Mouse (Mus musculus) hindbrain, postnatal 0 days (tissue): ENCODE data around the gene Gm42688. TPM values are rescaled to one million over a fixed set of nuclear protein-coding genes. Genes with fewer than 3 reads are reported as not detected.
"Not testable (repeated sequence)": the region's sequence is repeated elsewhere in the genome, so short reads cannot be mapped to it uniquely, and the experiment has no call there.

Experiments used
- ATAC-seq: fragments of 200-750 bp; cut with Nextera tagmentation; 2 replicates; pipeline ENCODE4 v1.8.0; 2017; ENCODE audit warnings: mild to moderate bottlenecking, moderate TSS enrichment, moderate library complexity
- DNase-seq: peaks from one replicate; pipeline ENCODE4 v3.0.0-alpha.2; 2015; ENCODE audit warnings: low spot score
- H3K27ac ChIP-seq: fragments of 300-500 bp; sonication (generic); 2 replicates; pipeline ENCODE4 v1.5.1; 2014; ENCODE audit warnings: mild to moderate bottlenecking
- H3K27me3 ChIP-seq: fragments of 300-500 bp; sonication (generic); 2 replicates; pipeline ENCODE4 v1.6.1; 2014; ENCODE audit warnings: low read length, mixed read lengths; ENCODE audit not compliant: insufficient read depth
- H3K36me3 ChIP-seq: fragments of 300-500 bp; sonication (generic); 2 replicates; pipeline ENCODE4 v1.6.1; 2014; ENCODE audit warnings: low read length, mixed read lengths; ENCODE audit not compliant: insufficient read depth
- H3K4me1 ChIP-seq: fragments of 300-500 bp; sonication (generic); 2 replicates; pipeline ENCODE4 v1.6.1; 2014; ENCODE audit warnings: antibody characterized with exemption, low read length, mixed read lengths; ENCODE audit not compliant: insufficient read depth
- H3K4me2 ChIP-seq: fragments of 300-500 bp; sonication (generic); 2 replicates; pipeline ENCODE4 v1.6.1; 2014; ENCODE audit warnings: low read depth, mild to moderate bottlenecking, low read length, moderate library complexity, mixed read lengths
- H3K4me3 ChIP-seq: fragments of 300-500 bp; sonication (generic); 2 replicates; pipeline ENCODE4 v1.5.1; 2014; ENCODE audit warnings: low read length
- H3K9ac ChIP-seq: fragments of 300-500 bp; sonication (generic); replicated peaks from 2 replicates; pipeline ENCODE4 v1.6.1; 2014; ENCODE audit warnings: mild to moderate bottlenecking, low read length, moderate library complexity, mixed read lengths
- H3K9me3 ChIP-seq: fragments of 300-500 bp; sonication (generic); 2 replicates; pipeline ENCODE4 v1.6.1; 2016; ENCODE audit warnings: low read length, mixed read lengths
- CTCF ChIP-seq: IDR thresholded peaks from 2 replicates; pipeline ENCODE4 v1.5.1; 2016; ENCODE audit warnings: antibody characterized with exemption, control low read depth, low read depth
- WGBS: fragments of 180-500 bp; shearing (Covaris S2); extraction: QIAGEN DNeasy Blood & Tissue Kit; methylation state at CpG from one replicate; pipeline ENCODE4 v1.1.7; 2014; 5-methylcytosine and 5-hydroxymethylcytosine counted together
- microRNA counts: library from miRNA; unstranded; fragments of <30 nt; microRNA quantifications from one replicate; lab custom pipeline; 2015
- microRNA-seq, 2 experiments: library from miRNA; unstranded; fragments of <30 nt; microRNA quantifications; one replicate each; pipeline ENCODE4; 2016
- polyA plus RNA-seq: library from polyadenylated mRNA; unstranded; fragments of >200 nt; fragmentation: Nextera tagmentation; extraction: Ambion mirVana; gene quantifications from 2 replicates; pipeline ENCODE4 v1.2.1, GENCODE M21; 2015
- total RNA-seq: library from RNA; depleted of rRNA; stranded (reverse); fragments of >200 nt; gene quantifications from 2 replicates; pipeline ENCODE4 v1.2.3, GENCODE M21; 2014; rRNA removed

Gm42688 gene
- total and polyA plus RNA-seq, 2 experiments from 2014 or later, result 3.7 to 4.3 TPM

- not testable (repeated sequence) for H3K4me3 ChIP-seq, H3K36me3 ChIP-seq, ATAC-seq, H3K4me2 ChIP-seq, H3K9ac ChIP-seq, H3K4me1 ChIP-seq, H3K27ac ChIP-seq, H3K9me3 ChIP-seq
- 19% methylated on average over 3 of the region's 3 CpGs for WGBS
- peak; percentile 69 for TF ChIP-seq CTCF
- H3K27me3 ChIP-seq, result peaks cover 22% of the 10 kb centered on the region
- DNase-seq, result peak; percentile 82
Measured at GRCm38 (mm10) chr6:83159456-83159855, 58.0 kb downstream of the Gm42688 start.

MicroRNA genes within 50 kb of the gene (microRNA counts, 519-probe panel; counts per million panel counts)
- microRNA mmu-miR-3470a+mmu-miR-3470b (lab: Ali Mortazavi, UCI), result not detected

Small RNA genes lying within 50 kb of the gene (microRNA-seq; reads per million reads assigned to microRNA genes)
- gene Mir3470a, result 0 reads per million in 2 experiments

Other genes starting within 250 kb of the Gm42688 start
- gene Sema4f, start 161.8 kb upstream of the Gm42688 start, total RNA-seq, result 19.2 and 21.6 TPM in 2 replicates
- gene Sema4f, start 161.8 kb upstream of the Gm42688 start, polyA plus RNA-seq, result 18.1 and 19.4 TPM in 2 replicates
- 0.16 TPM in 1 of 2 replicates, not detected in the other for gene M1ap, start 154.7 kb upstream of the Gm42688 start, total RNA-seq
- gene M1ap, start 154.7 kb upstream of the Gm42688 start, polyA plus RNA-seq, result 0.24 and 0.38 TPM in 2 replicates
- 4.3 and 15.4 TPM in 2 replicates for gene Dok1, start 68.1 kb upstream of the Gm42688 start, total RNA-seq
- gene Dok1, start 68.1 kb upstream of the Gm42688 start, polyA plus RNA-seq, result 1.8 and 2.5 TPM in 2 replicates
- gene Loxl3, start 67.4 kb upstream of the Gm42688 start, total RNA-seq, result 4.6 and 6.1 TPM in 2 replicates
- 5.4 and 5.6 TPM in 2 replicates for gene Loxl3, start 67.4 kb upstream of the Gm42688 start, polyA plus RNA-seq
- gene Aup1, start 47.1 kb upstream of the Gm42688 start, total RNA-seq, result 185 and 219 TPM in 2 replicates
- 136 and 148 TPM in 2 replicates for gene Aup1, start 47.1 kb upstream of the Gm42688 start, polyA plus RNA-seq
- 48.4 and 54.2 TPM in 2 replicates for gene Htra2, start 46.3 kb upstream of the Gm42688 start, total RNA-seq
- 82.9 and 88.2 TPM in 2 replicates for gene Htra2, start 46.3 kb upstream of the Gm42688 start, polyA plus RNA-seq
- 0.50 TPM in 1 of 2 replicates, not detected in the other for gene Dqx1, start 43.8 kb upstream of the Gm42688 start, total RNA-seq
- gene Dqx1, start 43.8 kb upstream of the Gm42688 start, polyA plus RNA-seq, result 0.36 and 0.42 TPM in 2 replicates
- gene Tlx2, start 31.3 kb upstream of the Gm42688 start, total RNA-seq, result 0.54 TPM in 1 of 2 replicates, not detected in the other
- not detected in 2 replicates for gene Tlx2, start 31.3 kb upstream of the Gm42688 start, polyA plus RNA-seq
- gene Pcgf1, start 23.7 kb upstream of the Gm42688 start, total RNA-seq, result 11.0 and 16.4 TPM in 2 replicates
- gene Pcgf1, start 23.7 kb upstream of the Gm42688 start, polyA plus RNA-seq, result 27.8 and 29.1 TPM in 2 replicates
- gene Lbx2, start 15.2 kb upstream of the Gm42688 start, total RNA-seq, result not detected in 2 replicates
- gene Lbx2, start 15.2 kb upstream of the Gm42688 start, polyA plus RNA-seq, result not detected in 2 replicates
- gene Ccdc142, start within 50 bp of the Gm42688 start, total RNA-seq, result 12.7 and 19.9 TPM in 2 replicates
- gene Ccdc142, start within 50 bp of the Gm42688 start, polyA plus RNA-seq, result 4.7 TPM in 2 replicates
- gene Mrpl53, start 7.4 kb downstream of the Gm42688 start, total RNA-seq, result 72.5 and 73.7 TPM in 2 replicates
- 122 and 126 TPM in 2 replicates for gene Mrpl53, start 7.4 kb downstream of the Gm42688 start, polyA plus RNA-seq
- 44.9 and 48.5 TPM in 2 replicates for gene Mogs, start 13.9 kb downstream of the Gm42688 start, total RNA-seq
- gene Mogs, start 13.9 kb downstream of the Gm42688 start, polyA plus RNA-seq, result 20.5 and 21.1 TPM in 2 replicates
- 182 and 209 TPM in 2 replicates for gene Wbp1, start 19.9 kb downstream of the Gm42688 start, total RNA-seq
- 99.6 and 101 TPM in 2 replicates for gene Wbp1, start 19.9 kb downstream of the Gm42688 start, polyA plus RNA-seq
- gene Ino80b, start 23.8 kb downstream of the Gm42688 start, total RNA-seq, result 26.7 and 31.0 TPM in 2 replicates
- gene Ino80b, start 23.8 kb downstream of the Gm42688 start, polyA plus RNA-seq, result 12.0 and 14.8 TPM in 2 replicates
- 40.0 and 73.6 TPM in 2 replicates for gene Rtkn, start 33.8 kb downstream of the Gm42688 start, total RNA-seq
- 20.8 and 21.1 TPM in 2 replicates for gene Rtkn, start 33.8 kb downstream of the Gm42688 start, polyA plus RNA-seq
- gene Wdr54, start 54.8 kb downstream of the Gm42688 start, total RNA-seq, result 8.5 and 13.8 TPM in 2 replicates
- 19.9 and 20.0 TPM in 2 replicates for gene Wdr54, start 54.8 kb downstream of the Gm42688 start, polyA plus RNA-seq
- 12.7 and 17.8 TPM in 2 replicates for gene 1700003E16Rik, start 54.8 kb downstream of the Gm42688 start, total RNA-seq
- gene 1700003E16Rik, start 54.8 kb downstream of the Gm42688 start, polyA plus RNA-seq, result 10.2 and 11.4 TPM in 2 replicates
- 124 and 132 TPM in 2 replicates for gene Dctn1, start 64.3 kb downstream of the Gm42688 start, total RNA-seq
- 145 and 153 TPM in 2 replicates for gene Dctn1, start 64.3 kb downstream of the Gm42688 start, polyA plus RNA-seq
- 5.2 and 6.0 TPM in 2 replicates for gene Slc4a5, start 118.2 kb downstream of the Gm42688 start, total RNA-seq
- gene Slc4a5, start 118.2 kb downstream of the Gm42688 start, polyA plus RNA-seq, result 2.5 and 2.8 TPM in 2 replicates
- 21.1 and 24.1 TPM in 2 replicates for gene Mthfd2, start 224.3 kb downstream of the Gm42688 start, total RNA-seq
- gene Mthfd2, start 224.3 kb downstream of the Gm42688 start, polyA plus RNA-seq, result 24.2 and 26.7 TPM in 2 replicates
- gene Mob1a, start 224.4 kb downstream of the Gm42688 start, total RNA-seq, result 31.7 and 32.8 TPM in 2 replicates
- 11.3 and 11.6 TPM in 2 replicates for gene Mob1a, start 224.4 kb downstream of the Gm42688 start, polyA plus RNA-seq
- gene Bola3, start 247.5 kb downstream of the Gm42688 start, total RNA-seq, result 7.1 and 11.2 TPM in 2 replicates
- 71.0 and 85.4 TPM in 2 replicates for gene Bola3, start 247.5 kb downstream of the Gm42688 start, polyA plus RNA-seq